Mouse (Mus musculus) cerebellum, adult 18-20 months (tissue): ENCODE measurements at regions not wholly inside any gene's neighbourhood (a gene's known extent, or its start where the extent isn't known, plus 50 kb on each side); places are given as distances from the start of the nearest gene placed in this dataset.
A peak's percentile ranks its signal among the peaks of the same experiment; 100 is the strongest.

ENCODE experiments used
- DNase-seq, 2 experiments: peaks; one replicate each; pipeline ENCODE4 v3.0.0; 2021

DNA sequence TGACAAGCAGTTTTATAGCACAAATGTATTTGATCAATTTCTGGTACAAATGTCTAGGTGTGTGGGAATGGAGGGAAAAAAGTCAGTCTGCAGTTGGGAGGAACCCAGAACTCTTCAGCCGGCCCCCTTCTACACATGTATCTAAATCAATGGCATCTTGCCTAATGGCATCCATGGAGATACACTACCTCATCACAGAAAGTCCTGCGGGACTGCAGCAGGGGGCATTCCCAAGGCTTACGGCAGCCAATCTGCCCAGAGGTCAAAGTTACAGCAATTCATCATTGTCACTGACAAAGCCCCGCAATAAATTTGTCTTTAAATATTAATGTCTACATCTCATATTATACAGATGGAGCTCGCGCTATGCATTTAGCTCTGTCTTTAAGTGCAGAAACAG, 135.7 kb upstream of the Arhgap5 start:
- no peak for DNase-seq

DNA sequence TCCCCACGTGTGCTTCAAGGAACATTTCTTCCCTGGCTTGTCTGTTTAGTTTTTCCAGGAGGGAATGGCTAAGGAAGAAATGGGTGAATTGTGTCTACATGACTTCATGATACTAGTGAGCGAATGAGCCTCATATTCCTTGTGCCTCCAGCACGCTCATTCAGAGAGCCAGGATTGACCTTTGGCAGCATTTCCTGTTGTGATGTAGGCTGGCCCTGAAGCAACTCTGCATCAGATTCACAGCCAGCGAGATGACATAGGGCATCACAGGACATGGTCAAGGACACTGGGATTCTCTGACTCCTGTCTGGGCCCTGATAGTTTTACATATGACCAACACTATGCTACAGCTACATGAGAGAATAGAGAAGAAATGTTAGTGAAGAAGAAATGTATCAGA, 135.3 kb upstream of the Arhgap5 start:
- DNase-seq = no peak

DNA sequence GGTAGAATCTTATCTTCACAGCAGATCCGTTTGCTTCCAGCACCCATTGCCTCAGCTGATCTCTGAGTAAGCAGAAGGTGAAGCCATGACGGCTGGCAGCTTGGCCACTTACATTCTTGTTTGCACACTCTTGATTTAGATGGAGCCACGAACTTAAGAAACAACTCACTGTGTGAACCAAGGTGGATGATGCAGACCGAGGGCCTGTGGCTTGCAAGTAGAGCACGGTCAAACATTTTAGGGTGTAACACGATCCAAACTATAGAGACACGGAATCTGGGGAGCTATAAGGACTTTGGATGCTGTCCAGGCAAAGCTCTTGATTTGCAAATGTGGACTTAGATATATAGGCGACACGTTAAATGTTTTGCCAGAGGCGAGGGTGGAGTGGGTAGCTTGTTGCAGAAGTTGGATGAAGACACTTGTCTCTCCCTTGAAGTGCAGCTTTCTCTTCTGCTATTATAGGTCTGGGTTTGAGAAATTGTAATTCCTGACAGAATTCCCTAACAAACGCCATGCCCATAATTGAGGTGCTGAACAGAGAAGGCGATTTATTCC, 133.5 kb upstream of the Arhgap5 start:
- no peak for DNase-seq

DNA sequence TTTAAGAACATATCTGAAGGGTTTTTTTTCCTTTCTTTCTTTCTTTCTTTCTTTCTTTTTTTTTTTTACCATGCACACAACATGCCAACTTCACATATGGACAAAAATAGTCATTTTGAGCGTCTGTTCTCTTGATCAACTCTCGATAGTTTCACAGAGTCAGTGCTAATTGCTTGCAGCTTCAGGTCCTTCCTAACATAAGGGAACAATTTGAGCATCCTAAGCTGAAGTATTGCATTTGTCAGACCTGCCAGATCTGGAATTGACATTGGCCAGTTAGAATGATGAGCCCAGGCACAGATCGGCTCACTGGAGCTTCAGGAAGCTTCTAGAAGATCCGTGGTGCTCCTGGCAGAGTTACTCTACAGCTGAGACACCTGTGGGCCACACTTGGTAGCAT, 128.7 kb upstream of the Arhgap5 start:
- no peak for DNase-seq

DNA sequence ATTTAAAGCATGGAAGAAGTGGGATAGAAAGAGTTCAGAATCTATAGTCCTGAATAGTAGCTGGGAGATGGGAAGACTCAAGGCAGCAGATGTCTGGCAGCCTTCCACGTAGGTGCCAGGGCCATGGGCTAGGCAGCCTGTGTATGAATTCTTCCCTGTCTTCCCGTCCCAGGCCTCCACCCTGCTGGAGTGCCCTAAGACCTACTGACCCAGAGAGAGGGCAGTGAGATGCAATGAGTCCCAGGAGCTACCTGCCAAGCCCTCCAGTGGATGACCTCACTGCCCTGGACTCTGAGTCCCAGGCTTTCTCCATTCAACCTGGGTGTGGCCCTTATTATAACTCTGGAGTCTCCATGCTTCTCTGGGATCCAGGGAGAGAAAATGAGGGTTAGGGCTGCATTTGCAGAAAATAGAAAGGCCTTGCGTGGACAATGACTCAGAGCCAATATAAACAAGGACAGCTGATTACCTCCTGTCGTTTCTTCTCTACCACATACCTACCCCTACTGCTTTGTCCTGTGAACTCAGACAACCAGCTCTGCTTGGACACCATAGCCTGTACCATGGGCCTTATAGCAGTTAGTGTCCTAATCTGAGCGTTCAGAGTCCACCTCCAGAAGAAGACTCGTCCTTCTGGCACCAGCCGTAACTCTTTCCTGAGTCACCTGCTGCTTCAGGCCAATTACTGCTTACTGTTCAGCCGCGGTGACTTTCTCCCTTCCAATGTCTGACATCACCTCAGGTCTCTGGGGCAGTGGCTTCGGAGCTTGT, 126.9 kb upstream of the Arhgap5 start:
- DNase-seq = no peak

DNA sequence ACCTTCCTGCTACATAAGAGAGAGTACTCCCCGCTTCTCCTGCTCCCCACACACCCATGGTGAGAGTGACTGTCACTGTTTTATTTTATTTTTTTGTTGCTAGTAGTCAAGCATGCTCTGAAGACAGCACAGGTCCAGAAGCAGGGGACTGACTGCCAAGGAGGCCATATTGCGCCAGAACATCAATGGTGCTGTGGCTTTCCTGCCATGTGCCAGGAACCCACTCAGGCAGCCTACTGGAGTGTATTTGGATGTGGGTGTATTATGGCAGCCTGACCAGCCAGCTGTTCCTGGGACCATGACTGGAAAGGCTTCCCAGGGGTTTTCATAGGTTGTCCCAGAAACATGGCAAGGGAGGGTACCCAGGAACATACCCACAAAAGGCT, 126.3 kb upstream of the Arhgap5 start:
- DNase-seq = no peak

DNA sequence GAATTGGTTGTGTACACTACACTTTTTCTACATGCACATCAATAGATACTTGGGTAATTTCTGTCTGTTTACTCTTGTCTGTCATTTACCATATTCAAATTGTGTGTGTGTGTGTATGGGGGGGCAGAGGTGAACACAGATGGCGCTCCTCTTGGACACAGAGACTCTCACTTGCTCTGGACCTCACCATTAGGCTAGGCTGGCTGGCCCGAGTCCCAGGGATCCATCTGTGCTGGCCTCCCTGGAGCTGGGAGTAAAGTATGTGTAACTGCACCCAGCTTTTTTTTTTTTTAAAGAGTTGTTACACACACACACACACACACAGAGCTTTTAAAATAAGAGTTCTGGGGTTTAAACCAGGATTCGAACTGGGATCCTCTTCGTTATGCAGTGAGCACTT, 124.5 kb upstream of the Arhgap5 start:
- peak in 1 of 2 experiments; percentile 13 for DNase-seq

DNA sequence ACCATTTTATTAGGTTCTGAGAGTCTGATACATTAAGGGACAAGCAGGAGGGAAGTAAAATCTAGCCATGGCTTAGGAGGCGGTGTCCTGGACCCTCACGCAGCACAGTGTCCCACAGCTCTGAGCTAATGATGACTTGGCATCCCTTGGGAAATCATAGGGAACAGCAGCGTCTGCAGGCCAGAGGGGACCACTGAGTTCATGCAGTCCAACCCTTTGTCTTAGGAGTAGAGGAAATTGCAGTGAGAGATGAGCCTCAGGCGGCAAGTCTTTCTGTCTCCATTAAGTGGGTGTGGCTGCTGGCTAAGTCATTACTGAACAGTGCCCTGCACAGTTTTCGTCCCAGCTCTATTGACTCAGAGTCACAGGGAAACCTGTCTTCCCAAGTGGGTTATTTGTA, 123.8 kb upstream of the Arhgap5 start:
- DNase-seq = no peak

DNA sequence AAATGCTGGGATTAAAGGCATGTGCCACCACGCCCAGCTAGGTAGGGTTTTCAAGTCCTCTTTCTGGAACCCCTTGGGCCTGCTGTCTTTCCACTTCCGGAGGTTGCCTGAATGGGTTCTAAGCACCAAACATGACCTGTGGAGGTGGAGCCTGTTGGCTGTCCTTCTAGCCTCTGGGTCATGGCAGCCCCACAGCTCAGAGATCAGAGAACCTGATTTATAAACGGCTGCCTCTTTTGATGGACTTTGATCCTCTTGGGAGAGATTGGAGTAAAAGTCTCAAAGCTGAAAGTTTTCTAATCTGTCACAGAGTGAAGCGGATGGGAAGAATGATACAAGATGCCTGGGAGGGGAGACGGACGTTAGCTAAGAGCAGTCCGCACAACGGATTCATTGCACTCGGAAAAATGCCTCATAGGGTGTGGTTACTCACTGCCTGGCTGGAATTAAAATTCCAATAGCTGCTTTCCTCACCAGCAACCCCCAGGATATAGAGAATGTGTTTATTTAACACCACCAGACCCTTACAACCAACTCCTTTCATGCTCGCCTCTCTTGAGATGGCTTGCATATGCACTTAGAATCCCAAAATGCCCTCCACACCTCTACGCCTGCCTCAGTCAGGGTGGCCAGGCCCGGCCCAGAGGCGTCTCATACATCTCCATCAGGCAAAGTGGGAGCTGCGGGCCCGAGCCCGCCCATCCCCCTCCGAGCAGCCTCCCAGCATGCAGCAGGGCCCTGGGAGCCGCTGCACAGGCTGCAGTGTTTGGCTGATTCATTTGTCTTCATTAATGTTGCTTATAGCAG, 122.4 kb upstream of the Arhgap5 start:
- DNase-seq = no peak

DNA sequence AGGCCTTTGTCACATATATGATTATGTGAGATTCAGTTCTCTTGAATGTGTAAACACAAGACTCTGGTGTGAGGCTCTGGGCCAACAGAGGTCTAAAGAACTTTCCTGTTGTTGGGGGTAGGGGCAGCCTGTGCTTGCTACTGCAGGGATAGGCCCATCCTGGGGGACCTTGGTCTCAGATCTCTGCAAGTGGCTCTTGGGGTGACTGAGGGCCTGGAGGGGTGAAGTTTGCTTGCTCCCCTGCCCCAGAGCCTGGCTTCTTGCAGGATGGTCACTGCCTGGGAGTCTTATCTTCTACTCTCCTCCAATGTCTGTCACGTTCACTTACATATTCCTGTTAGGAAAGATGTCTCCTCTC, 121.8 kb upstream of the Arhgap5 start:
- DNase-seq = no peak

DNA sequence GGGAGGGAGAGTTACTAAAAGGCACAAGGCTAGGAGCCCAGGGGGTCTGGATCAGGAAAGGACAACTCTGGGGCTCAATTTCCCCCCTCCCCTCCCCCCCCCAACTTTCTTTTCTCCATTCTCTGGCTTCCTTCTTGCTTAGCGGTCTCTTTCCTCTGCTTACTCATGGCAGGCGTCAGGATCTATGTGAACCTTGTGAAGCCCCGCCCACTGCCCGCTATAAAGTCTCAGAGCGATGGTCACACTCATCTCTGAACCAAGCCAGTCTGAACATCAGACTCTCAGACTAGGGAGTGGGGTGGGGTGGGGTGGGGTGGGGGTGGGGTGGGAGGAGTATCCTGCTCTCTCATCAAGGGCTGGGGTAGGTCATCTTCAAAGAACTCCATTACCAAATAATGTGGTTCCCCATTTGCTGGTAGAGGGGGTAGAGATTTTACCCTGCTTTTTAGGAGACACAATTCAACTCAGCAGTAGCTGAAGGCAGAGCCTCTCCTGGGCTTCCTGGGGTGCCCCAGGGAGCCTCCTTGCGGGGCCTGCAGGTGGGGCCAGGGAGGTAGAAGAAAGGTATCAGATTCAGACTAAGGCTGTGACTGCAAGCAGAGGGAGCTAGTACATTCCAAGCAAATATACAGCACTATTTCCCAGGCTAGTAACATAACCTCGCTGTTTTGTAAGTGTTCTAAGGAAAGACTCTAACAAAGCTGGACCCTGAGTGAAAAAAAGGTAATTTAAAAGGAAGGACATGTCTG, 120.8 kb upstream of the Arhgap5 start:
- no peak for DNase-seq

DNA sequence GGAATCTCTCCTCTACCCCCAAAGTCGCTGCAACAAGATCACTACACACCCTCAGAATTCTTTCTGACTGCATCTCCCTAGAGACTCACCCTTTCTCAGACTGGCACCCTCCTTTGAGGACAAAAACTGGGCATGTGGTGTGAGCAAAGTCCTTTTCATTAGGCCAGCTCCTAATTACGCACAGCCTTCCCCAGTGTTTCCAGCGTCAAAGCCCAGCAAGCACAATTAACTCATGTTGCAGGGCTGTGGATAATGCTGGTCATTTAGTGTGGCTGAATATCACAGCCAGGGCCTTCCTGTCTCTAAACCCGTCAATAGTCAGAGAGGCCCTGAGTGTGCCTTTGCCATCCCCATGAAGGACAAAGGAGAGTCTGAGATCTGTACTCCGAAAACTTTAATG, 114.2 kb upstream of the Arhgap5 start:
- no peak for DNase-seq

DNA sequence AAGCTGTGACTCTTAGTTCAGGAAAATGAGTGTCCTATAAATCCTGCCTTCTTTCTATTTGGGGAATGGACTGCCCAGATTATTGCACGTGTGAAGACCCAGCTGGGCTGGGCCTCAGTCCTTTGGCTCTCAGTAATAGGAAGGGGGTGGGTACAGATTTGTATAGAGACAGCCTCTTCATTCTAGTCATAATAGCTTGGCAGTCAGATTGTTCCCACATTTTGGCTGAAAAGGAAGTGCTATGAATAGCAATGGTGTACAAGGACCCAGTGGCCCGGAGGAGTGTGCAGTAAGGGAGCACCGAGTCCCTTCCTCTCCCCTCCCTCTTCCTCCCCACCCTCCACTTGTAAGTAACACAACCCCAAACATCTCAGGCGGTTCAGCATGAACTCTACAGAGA, 113.5 kb upstream of the Arhgap5 start:
- DNase-seq = no peak

DNA sequence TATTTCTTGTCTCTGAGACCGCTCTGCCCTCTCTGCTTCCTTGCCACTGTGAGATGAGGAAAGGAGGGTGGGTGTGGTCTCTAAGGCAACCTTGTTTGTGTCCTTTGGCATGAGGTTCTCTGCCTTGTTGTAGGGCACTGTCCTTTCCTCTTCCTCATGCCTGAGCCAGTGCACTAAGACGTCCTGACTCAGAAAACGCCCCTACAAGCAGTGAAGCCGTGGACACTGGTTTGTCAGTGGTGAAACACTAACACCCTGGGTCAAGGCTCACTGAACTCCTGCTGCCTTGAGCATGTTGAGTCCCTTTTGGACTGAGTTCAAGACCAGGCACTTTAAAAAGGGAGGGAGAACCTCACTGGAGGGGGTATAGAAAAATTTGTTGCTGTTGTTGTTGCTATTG, 111.1 kb upstream of the Arhgap5 start:
- no peak for DNase-seq

DNA sequence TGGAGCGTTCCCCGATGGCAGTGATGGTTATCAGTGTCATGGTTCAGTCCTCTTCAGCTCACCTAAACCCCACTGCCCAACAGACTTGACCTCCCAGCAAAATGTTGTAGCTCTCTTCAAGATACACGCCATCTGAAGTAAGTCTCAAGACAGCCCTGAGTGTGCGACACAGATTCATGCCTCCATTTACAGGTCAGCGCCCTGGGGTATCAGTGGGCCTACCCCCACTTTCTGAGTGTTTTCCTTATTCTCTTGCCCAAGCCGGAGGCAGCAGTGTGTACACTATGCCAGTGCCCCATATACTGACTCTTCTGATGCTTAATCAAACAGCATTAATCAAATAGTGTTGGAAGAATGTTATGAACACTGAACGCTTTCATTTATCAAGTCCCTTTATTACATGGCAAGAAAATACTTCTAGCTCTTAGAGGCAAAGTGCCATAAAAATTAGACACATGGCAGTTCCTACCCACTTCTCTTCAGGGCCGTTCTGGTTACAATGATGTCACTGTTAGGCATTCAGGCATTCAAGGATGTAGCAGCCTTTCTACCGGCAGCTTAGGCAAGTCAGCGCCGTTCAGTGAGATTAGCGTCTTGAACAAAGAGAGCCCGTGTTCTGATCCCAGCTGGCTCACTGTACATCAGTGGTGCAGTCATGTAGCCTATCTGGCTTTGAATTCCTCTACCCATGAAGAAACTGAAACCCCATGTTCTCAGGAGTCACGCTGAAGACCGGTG, 109.6 kb upstream of the Arhgap5 start:
- no peak for DNase-seq

DNA sequence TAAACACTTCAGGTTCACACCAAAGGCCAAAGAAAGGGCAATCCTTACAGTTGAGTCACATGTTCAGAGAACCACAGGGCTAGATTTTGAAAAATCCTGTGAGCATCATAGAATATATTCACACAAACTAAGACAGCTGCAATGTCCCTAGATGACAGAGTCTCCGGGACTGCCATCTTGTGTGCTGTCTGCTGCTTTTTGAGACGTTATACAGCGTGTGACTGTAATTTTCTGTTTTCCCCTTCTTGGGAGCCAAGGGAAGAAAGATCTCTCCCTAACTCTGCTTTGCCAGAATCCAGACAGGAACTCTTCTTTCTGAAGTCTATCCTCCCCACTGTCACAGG, 109.1 kb upstream of the Arhgap5 start:
- no peak for DNase-seq

DNA sequence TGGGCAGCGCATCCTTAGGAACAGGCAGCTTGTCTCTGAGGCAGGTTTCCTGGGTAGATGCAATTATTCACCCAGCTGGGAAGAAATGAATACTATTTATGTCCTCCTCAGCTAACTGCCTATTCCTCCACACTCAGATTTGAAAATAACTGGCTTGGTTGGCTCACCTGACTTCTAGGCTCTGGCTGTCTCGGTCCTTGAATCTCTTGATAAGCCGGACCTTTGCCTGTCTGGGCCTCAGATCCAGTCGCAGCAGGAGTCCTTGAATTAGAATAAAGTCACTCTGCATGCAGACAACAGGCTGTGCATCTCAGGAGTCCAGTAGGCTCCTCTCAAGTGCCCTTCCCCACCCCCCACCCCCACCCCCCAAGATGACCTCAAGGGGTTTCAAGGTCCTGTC, 108.7 kb upstream of the Arhgap5 start:
- DNase-seq = no peak

DNA sequence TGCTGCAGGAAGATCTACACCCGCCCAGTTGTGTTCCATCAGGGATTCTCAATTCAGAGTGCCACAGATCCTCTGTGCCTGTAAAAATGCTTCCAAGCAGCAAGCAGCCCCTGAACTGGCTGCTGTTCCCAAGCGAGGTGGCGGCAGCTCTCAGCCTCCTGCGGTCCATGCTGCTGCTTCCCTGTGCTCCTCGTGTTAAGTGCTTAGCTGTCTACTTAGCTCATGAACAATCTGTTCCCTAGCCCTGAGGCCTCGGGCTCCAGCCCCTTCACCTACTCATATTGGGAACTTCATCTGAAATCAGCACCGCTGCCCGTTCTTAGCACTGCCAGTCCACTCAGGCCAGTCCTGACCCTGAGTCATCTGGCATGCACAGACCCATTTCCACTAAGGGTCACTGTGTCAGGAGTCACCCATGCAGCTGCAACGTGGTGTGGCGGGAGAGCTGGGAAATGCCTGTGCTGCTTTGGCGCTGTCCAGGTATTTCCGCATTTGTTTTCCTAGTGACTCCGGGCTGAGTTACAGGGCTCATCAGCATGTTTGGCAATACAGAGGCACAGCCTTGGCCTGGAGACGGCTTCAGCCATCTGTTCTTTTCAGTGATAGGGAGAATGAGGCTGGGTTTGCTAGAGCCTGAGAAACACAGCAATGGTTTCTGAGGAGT, 107.5 kb upstream of the Arhgap5 start:
- peak; percentile 68 to 77 for DNase-seq

DNA sequence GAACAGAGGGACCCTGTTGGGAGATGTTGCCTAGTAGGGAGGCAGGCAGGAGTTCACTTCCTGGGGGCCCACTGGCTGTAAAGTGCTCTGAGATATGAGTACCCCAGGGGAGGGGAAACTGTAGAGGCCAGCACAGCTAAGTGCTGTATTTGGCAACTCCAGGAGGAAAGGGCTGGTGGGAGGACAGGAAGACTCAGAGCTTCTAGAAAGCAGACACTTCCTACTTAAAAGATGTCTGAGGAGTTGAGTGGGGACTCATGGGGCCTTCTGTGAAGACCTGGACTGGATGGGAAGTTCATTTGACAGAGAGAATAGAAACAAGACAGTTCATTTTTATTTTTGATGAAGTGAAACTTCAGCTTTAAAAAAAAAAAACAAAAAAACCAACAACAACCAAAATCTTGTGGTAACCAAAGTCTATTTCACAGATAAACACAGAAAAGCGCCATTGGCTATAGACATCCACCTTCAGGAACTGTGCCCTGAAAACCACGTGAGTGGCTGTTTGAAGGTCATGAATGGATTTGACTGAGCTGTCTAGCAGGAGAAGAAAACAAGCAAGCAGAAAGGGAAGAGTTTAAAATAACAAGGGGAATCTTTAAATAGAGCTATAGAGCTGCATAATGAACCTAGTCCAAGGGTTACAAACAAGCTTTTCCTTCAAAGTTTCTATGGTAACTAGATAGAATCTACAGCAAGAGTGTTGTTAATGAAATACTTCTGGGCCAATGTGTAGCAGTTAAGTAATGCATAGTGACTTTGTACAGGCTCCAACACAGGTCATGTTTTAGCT, 105.9 kb upstream of the Arhgap5 start:
- no peak for DNase-seq

DNA sequence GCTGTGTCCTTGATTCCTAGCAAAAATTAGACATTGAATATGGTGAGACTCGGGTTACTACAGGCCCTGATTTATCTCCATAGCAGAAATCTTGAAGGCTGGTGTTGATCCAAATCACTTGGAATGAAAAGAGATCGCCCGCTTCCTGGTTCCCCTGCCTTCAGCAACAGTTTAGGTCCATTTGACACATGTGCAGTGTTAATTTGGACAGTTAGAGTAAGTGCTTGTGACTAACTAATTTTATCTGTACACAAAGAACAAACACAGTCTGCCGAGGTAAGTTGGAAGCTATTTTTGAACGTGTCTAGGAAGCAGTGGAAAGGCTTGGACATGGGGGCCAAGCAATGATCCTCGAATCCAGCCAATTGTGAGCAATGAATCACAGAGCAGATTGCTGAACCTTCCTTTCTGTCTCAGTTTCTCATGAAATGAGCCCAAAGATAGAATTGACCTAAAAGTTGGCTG, 105.2 kb upstream of the Arhgap5 start:
- DNase-seq = no peak

DNA sequence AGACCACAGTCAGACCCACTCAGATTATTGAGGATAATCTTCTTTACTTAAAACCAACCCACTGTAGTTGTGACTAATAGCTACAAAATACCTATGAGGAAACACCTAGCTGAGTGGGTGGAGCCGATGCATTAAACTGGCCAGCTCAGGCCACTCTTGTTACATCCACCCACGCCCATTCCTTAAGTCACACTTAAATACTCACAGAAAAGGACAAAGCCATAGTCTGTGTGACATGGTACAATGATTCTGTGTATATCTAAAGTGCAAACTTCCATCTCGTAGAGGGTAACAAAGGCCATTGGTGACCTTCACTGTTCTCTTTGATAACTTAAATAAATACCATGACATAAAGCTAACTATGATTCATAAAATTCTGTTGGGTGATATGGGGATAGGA, 103.7 kb upstream of the Arhgap5 start:
- DNase-seq = no peak
